Comparison of ENCODE assay signal across 8 mouse cellular contexts in genomic region chr14:46882431-46883067, GRCm38 (mm10). TPM values are rescaled to one million over a fixed set of nuclear protein-coding genes. Genes with fewer than 3 reads are reported as not detected.
A peak's percentile ranks its signal among the peaks of the same experiment; 100 is the strongest.
DNase-seq lines count a peak whose midpoint lies in the region; ATAC-seq and TF ChIP-seq lines count a peak whose summit lies in the region.

Gene Samd4, plus strand, starts transcription at chr14:46882854.

- no peaks in the 10 kb centered on the region for H3K36me3 ChIP-seq in hindbrain, embryonic 16.5 days (ENCODE audit: control insufficient read depth, insufficient read depth, low read length)

- peak; percentile 37 for TF ChIP-seq CTCF in left cerebral cortex, adult 2 months (IDR thresholded peaks at IDR 0.05)

- peak within 1 kb of the TSS; percentile 76 for H3K27ac ChIP-seq in hindbrain, embryonic 16.5 days (ENCODE audit: low read depth, low read length)
- peak within 1 kb of the TSS; percentile 90 for H3K27ac ChIP-seq in left cerebral cortex, adult 2 months

- intact Hi-C loops in left cerebral cortex, adult 2 months (cut with DNase I): loop anchor here (2.0 to 5.0 kb wide), 3 partner anchors 122 to 375 kb away; partner anchors contain the start of gene Gch1

- under 1% methylated on average over 54 of the region's 54 CpGs for WGBS in hindbrain, embryonic 16.5 days

- H3K4me2 ChIP-seq in hindbrain, embryonic 16.5 days (ENCODE audit: low read length): peak within 1 kb of the TSS; percentile 84

- no peaks in the 10 kb centered on the region; the same call in 1 of the 2 replicates for H3K27me3 ChIP-seq in hindbrain, embryonic 16.5 days (replicated peaks; ENCODE audit: control insufficient read depth, insufficient read depth, low read length)

- H3K4me3 ChIP-seq in hindbrain, embryonic 16.5 days (ENCODE audit: low read length): peak within 1 kb of the TSS; percentile 68
- H3K4me3 ChIP-seq in left cerebral cortex, adult 2 months: peak within 1 kb of the TSS; percentile 81

- no peaks in the 10 kb centered on the region for H3K9me3 ChIP-seq in hindbrain, embryonic 16.5 days (ENCODE audit: control insufficient read depth, low read length)

- ATAC-seq in activated CD4-positive, CD25-positive, alpha-beta regulatory T cell, adult 4 months: peak; percentile 26
- peak; percentile 57 for ATAC-seq in hindbrain, embryonic 16.5 days

- H3K9ac ChIP-seq in hindbrain, embryonic 16.5 days (ENCODE audit: low read depth, low read length): peak within 1 kb of the TSS; percentile 80

- peaks cover 10% of the 10 kb centered on the region for H3K4me1 ChIP-seq in hindbrain, embryonic 16.5 days (ENCODE audit: control insufficient read depth, insufficient read depth, low read depth, low read length)

- peak; percentile 83 for DNase-seq in embryo, embryonic 10 days (ENCODE audit: low spot score)
- peak; percentile 84 for DNase-seq in gastrocnemius, postnatal 10 days
- DNase-seq in left cerebral cortex, adult 2 months (ENCODE audit: extremely low spot score in 1 of 2, low spot score in 2 of 2): peak; percentile 59 to 71
- peak; percentile 86 to 91 for DNase-seq in lung, postnatal 4 days
- peak; percentile 55 to 70 for DNase-seq in right cerebral cortex, adult 2 months (ENCODE audit: low spot score in 2 of 2)
- DNase-seq in urinary bladder, postnatal 36 days (ENCODE audit: low spot score in 2 of 2): peak; percentile 61 to 84

RNA-seq across cellular contexts. Expression of gene Samd4, which starts in this region (rescaled TPM):
- polyA plus RNA-seq in activated CD4-positive, CD25-positive, alpha-beta regulatory T cell, adult 4 months (2017; shearing (Covaris generic)): under 1 TPM in 1 of 2 experiments, not detected in 1; 0.07 TPM
- 10 to 100 TPM; 39.4 to 46.3 TPM for total RNA-seq in gastrocnemius, postnatal 10 days (2021)
- polyA plus RNA-seq in hindbrain, embryonic 16.5 days (2015; fragmentation: Nextera tagmentation; extraction: Ambion mirVana): 4.7 and 5.3 TPM in 2 replicates
- 10 to 100 TPM; 26.8 to 32.1 TPM for total RNA-seq in left cerebral cortex, adult 2 months (2021)

Comparison
In these comparisons a context has a peak if more than half of its experiments do, and no peak if none do; other contexts are left out.
1. Peak in every context shown above with its lines: DNase-seq, ATAC-seq, H3K4me3 ChIP-seq and H3K27ac ChIP-seq.
2. Peak in ATAC-seq in activated CD4-positive, CD25-positive, alpha-beta regulatory T cell, adult 4 months; RNA of the gene not detected or under 1 TPM.